Mouse (Mus musculus): ENCODE results near the gene Abr. TPM values are rescaled to one million over a fixed set of nuclear protein-coding genes. Genes with fewer than 3 reads are reported as not detected.
A peak's percentile ranks its signal among the peaks of the same experiment; 100 is the strongest.

Abr gene
- polyA plus RNA-seq, 1 experiment from 2014 or later, result 2.8 TPM

DNA sequence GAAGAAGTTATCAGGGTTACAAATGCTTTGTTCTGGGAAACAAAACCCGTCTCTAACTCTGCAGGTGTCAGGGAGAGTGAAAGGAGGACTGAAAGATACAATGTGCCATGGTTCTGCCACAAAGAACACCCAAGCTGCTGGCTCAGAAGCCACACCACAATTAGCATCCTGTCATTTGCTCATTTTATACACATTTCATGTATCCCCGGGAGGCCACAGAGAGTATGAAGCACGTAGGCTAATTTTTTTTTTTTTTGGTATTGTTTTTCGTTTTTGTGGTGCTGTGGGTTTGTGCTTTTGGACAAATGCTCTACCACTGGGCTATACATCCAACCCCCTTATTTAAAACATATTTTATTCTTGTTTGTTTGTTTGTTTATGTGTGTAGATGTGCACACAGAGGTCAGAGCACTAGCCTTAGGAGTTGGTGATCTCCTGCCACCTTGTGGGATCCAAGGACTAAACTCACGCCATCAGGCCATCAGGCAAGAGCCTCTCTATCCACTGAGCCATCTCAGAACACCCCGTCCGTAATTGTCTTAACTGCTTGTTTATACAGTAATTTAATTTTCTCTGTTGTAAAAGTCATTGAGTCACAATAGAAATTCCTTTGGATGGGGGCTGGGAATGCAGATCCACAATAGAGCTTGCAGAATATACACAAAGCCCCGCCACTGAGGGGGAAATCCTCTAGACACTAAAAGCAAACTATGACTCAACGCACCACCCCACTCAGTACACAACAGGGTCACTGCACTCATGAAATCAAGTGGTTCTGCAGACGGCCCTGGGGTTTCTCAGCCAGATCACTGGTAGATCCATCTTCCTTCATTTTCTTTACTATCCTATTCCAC lies 33.3 kb downstream of the Abr start:
- Histone ChIP-seq H3K27me3 (no peaks in the 10 kb centered on the region; the same call in 1 of the 2 replicates), H3K4me2 (no peak overlapping the region), H3K36me3 (no peaks in the 10 kb centered on the region), H3K9ac (no peak overlapping the region), H3K4me3 (replicated peaks) (no peak overlapping the region), H3K27ac (no peak overlapping the region; the same call in 1 of the 2 replicates), H3K4me1 (replicated peaks) (peaks cover 13% of the 10 kb centered on the region), H3K9me3 (replicated peaks) (no peaks in the 10 kb centered on the region)
- no peak for DNase-seq
- 57% methylated on average over 10 of the region's 10 CpGs for whole genome bisulfite sequencing (ENCODE audit: insufficient replicate concordance)
- no peak for ATAC-seq (ENCODE audit: low read depth)

GRCm38 (mm10) chr11:76588032-76588431 lies 34.1 kb downstream of the Abr start:
- WGBS (ENCODE audit: insufficient replicate concordance), result 35% methylated on average over 2 of the region's 2 CpGs
- no peaks in the 10 kb centered on the region; the same call in 1 of the 2 replicates for H3K27me3 ChIP-seq

GRCm38 (mm10) chr11:76587333-76587732 lies 34.8 kb downstream of the Abr start:
- no peak for DNase-seq
- H3K4me1 ChIP-seq (replicated peaks), result no peaks in the 10 kb centered on the region; the same call in none of the 2 replicates
- no peak overlapping the region for H3K4me3 ChIP-seq (replicated peaks)
- no peaks in the 10 kb centered on the region; the same call in 1 of the 2 replicates for H3K27me3 ChIP-seq
- WGBS (ENCODE audit: insufficient replicate concordance), result 30% methylated on average over 1 of the region's 1 CpGs
- peak overlapping the region; percentile 76 for H3K27ac ChIP-seq
- no peaks in the 10 kb centered on the region for H3K36me3 ChIP-seq
- no peaks in the 10 kb centered on the region for H3K9me3 ChIP-seq (replicated peaks)
- H3K4me2 ChIP-seq, result no peak overlapping the region
- H3K9ac ChIP-seq, result no peak overlapping the region
- no peak for ATAC-seq (ENCODE audit: low read depth)

More at GRCm38 (mm10) chr11:76588032-76588431, 34.1 kb downstream of the Abr start:
- no peak overlapping the region for H3K4me2 ChIP-seq
- H3K4me3 ChIP-seq (replicated peaks), result no peak overlapping the region
- H3K4me1 ChIP-seq (replicated peaks), result peaks cover 5% of the 10 kb centered on the region
- no peak for ATAC-seq (ENCODE audit: low read depth)
- no peak overlapping the region for H3K9ac ChIP-seq
- peak; percentile 26 for DNase-seq
- H3K36me3 ChIP-seq, result no peaks in the 10 kb centered on the region
- no peaks in the 10 kb centered on the region for H3K9me3 ChIP-seq (replicated peaks)
- H3K27ac ChIP-seq, result peak overlapping the region; percentile 76

- no peaks in the 10 kb centered on the region for H3K9me3 ChIP-seq (replicated peaks)
- WGBS (ENCODE audit: insufficient replicate concordance), result 47% methylated on average over 3 of the region's 3 CpGs
- ATAC-seq (ENCODE audit: low read depth) (no peak), DNase-seq (no peak)
- no peaks in the 10 kb centered on the region; the same call in none of the 2 replicates for H3K4me1 ChIP-seq (replicated peaks)
- no peak overlapping the region for H3K27ac ChIP-seq
- no peaks in the 10 kb centered on the region for H3K36me3 ChIP-seq
- H3K9ac ChIP-seq, result no peak overlapping the region
- H3K4me2 ChIP-seq, result no peak overlapping the region
- no peaks in the 10 kb centered on the region; the same call in 1 of the 2 replicates for H3K27me3 ChIP-seq
- H3K4me3 ChIP-seq (replicated peaks), result no peak overlapping the region
Observed at GRCm38 (mm10) chr11:76586119-76586518, 36.0 kb downstream of the Abr start.

DNA sequence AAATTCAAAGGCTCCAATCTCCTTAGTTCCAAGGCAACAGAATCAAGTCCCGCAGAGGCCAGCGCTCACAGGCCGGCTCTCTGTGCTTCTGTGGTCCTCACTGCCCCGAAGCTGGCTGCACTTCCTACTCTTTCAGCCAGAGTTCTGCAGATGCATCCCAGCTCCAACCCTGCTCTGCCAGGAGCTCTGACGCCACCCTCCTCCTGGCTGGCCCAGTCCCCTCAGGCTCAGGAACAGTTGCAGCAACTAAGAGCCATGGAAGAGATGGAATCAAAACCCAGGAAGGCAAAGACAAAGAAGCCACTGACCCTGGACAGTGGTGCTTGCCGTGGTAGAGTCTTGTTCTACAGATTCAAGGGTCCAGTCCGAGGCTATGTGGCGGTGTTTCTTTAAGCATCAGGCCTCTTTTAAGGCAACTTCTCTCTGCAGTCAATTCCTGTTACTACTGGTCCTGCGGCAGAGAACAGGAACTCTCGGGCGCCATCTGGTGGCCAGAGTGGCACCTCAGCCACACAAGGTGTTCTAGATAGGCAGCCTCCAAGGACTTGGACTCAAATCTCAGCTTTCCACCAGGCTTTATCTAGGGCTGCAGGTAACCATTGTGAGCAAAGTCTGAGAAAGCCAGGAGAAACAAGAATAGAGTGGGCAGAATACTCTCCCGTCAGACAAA lies 44.4 kb downstream of the Abr start:
- ATAC-seq (ENCODE audit: low read depth) (no peak), DNase-seq (peak; percentile 51)
- no peaks in the 10 kb centered on the region for H3K36me3 ChIP-seq
- WGBS (ENCODE audit: insufficient replicate concordance), result 32% methylated on average over 12 of the region's 12 CpGs
- no peaks in the 10 kb centered on the region for H3K9me3 ChIP-seq (replicated peaks)
- H3K27me3 ChIP-seq, result peaks cover 10% of the 10 kb centered on the region
- no peak overlapping the region for H3K9ac ChIP-seq
- no peaks in the 10 kb centered on the region for H3K4me1 ChIP-seq (replicated peaks)
- H3K27ac ChIP-seq, result no peak overlapping the region
- H3K4me2 ChIP-seq, result no peak overlapping the region
- H3K4me3 ChIP-seq (replicated peaks), result no peak overlapping the region

- ATAC-seq (ENCODE audit: low read depth) (no peak), DNase-seq (no peak)
- H3K27me3 ChIP-seq, result peaks cover 58% of the 10 kb centered on the region
- no peak overlapping the region for H3K9ac ChIP-seq
- no peaks in the 10 kb centered on the region for H3K4me1 ChIP-seq (replicated peaks)
- 65% methylated on average over 6 of the region's 6 CpGs for WGBS (ENCODE audit: insufficient replicate concordance)
- no peak overlapping the region for H3K4me2 ChIP-seq
- H3K9me3 ChIP-seq (replicated peaks), result no peaks in the 10 kb centered on the region
- no peak overlapping the region for H3K4me3 ChIP-seq (replicated peaks)
- no peaks in the 10 kb centered on the region for H3K36me3 ChIP-seq
- H3K27ac ChIP-seq, result no peak overlapping the region
Observed at GRCm38 (mm10) chr11:76572820-76573385, 49.2 kb downstream of the Abr start.

- ATAC-seq (ENCODE audit: low read depth) (no peak), DNase-seq (no peak)
- WGBS (ENCODE audit: insufficient replicate concordance), result 10% methylated on average over 9 of the region's 9 CpGs
- peak overlapping the region; percentile 47 for H3K4me3 ChIP-seq (replicated peaks)
- no peaks in the 10 kb centered on the region for H3K4me1 ChIP-seq (replicated peaks)
- no peak overlapping the region for H3K9ac ChIP-seq
- peaks cover 59% of the 10 kb centered on the region for H3K27me3 ChIP-seq
- no peaks in the 10 kb centered on the region for H3K36me3 ChIP-seq
- peak overlapping the region; percentile 64 for H3K4me2 ChIP-seq
- H3K27ac ChIP-seq, result no peak overlapping the region
- H3K9me3 ChIP-seq (replicated peaks), result no peaks in the 10 kb centered on the region
Observed at GRCm38 (mm10) chr11:76571613-76571929, 50.5 kb downstream of the Abr start.

DNA sequence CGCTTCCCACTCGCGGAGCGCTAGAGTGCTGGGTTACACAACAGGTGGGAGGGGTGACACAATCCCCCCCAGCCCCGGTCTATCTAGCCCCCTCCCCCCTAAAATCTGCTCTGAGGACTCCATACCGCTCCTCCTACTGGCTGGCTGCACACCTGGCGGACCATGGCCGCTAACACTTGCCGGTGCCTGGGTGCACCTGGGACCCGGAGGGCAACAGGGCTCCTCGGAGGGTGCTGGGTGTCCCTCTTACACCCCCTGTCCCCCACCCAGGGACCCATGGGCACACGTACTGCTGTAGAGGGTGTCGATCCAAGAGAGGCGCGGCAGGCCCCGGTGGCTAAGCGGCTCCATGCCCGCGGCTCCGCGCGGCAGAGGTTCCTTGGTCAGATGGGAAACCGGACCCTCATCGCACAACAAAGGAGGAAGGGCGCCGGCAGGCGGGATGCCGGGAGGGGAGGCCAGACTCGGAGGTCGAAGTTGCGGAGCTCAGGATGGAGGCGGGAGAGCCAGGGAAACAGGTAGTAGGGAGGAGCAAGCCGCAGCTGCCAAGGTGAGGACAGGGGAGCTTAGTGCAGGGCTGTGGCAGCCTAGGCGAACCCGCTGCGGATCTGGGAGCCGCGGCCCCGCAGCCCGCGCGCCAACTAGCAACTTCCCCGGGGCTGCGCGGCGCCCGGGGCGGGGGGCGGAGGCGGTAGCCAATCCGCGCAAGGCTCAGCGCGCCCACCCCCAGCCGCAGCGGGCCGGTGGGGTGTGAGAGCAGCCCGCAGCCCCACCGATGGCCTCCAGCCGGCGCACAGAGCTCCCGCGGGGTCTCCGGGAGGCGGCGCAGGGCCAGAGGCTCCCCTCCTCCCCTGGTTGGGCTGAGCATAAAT lies 51.1 kb downstream of the Abr start:
- peak overlapping the region; percentile 64 for H3K4me2 ChIP-seq
- H3K27ac ChIP-seq, result no peak overlapping the region
- H3K9me3 ChIP-seq (replicated peaks), result no peaks in the 10 kb centered on the region
- no peaks in the 10 kb centered on the region for H3K4me1 ChIP-seq (replicated peaks)
- no peaks in the 10 kb centered on the region for H3K36me3 ChIP-seq
- 2% methylated on average over 66 of the region's 66 CpGs for WGBS (ENCODE audit: insufficient replicate concordance)
- H3K27me3 ChIP-seq, result peaks cover 59% of the 10 kb centered on the region
- ATAC-seq (ENCODE audit: low read depth) (no peak), DNase-seq (no peak)
- no peak overlapping the region for H3K9ac ChIP-seq
- peak overlapping the region; percentile 47 for H3K4me3 ChIP-seq (replicated peaks)

GRCm38 (mm10) chr11:76570201-76570731 lies 51.8 kb downstream of the Abr start:
- no peak for ATAC-seq (ENCODE audit: low read depth)
- DNase-seq, result no peak
- Histone ChIP-seq H3K27ac (no peak overlapping the region), H3K9me3 (replicated peaks) (no peaks in the 10 kb centered on the region), H3K36me3 (no peaks in the 10 kb centered on the region), H3K27me3 (peaks cover 59% of the 10 kb centered on the region), H3K9ac (no peak overlapping the region), H3K4me1 (replicated peaks) (no peaks in the 10 kb centered on the region), H3K4me3 (replicated peaks) (peak overlapping the region; percentile 47; the same call in 1 of the 2 replicates), H3K4me2 (peak overlapping the region; percentile 64)
- 17% methylated on average over 10 of the region's 10 CpGs for whole genome bisulfite sequencing (ENCODE audit: insufficient replicate concordance)

GRCm38 (mm10) chr11:76569436-76569835 lies 52.7 kb downstream of the Abr start:
- Histone ChIP-seq H3K4me3 (replicated peaks) (no peak overlapping the region), H3K4me1 (replicated peaks) (no peaks in the 10 kb centered on the region), H3K36me3 (no peaks in the 10 kb centered on the region), H3K9ac (no peak overlapping the region), H3K27me3 (peaks cover 62% of the 10 kb centered on the region), H3K9me3 (replicated peaks) (no peaks in the 10 kb centered on the region), H3K27ac (no peak overlapping the region), H3K4me2 (no peak overlapping the region)
- ATAC-seq (ENCODE audit: low read depth), result no peak
- DNase-seq, result no peak
- WGBS (ENCODE audit: insufficient replicate concordance), result 38% methylated on average over 3 of the region's 3 CpGs

Measured in liver, embryonic 13.5 days (tissue).